Mouse (Mus musculus) heart, embryonic 14.5 days (tissue): ENCODE data around the gene Cep295nl. TPM values are rescaled to one million over a fixed set of nuclear protein-coding genes. Genes with fewer than 3 reads are reported as not detected.

Experiments used
- ATAC-seq: fragments of 200-750 bp; cut with Nextera tagmentation; 2 replicates; pipeline ENCODE4 v1.8.0; 2017; ENCODE audit warnings: low read depth, moderate TSS enrichment; ENCODE audit not compliant: insufficient number of reproducible peaks, insufficient read depth, low FRiP score
- H3K27ac ChIP-seq, 2 experiments: fragments of 200-500 bp in 1 of 2; fragments of 300-500 bp in 1 of 2; sonication (generic) in 1 of 2; replicated peaks in 1 of 2; 2 replicates each; pipeline ENCODE4 v1.5.1; 2012 to 2014; ENCODE audit warnings: low read depth in 2 of 2, low read length in 2 of 2, control low read depth in 1 of 2, mild to moderate bottlenecking in 1 of 2, mixed read lengths in 1 of 2; ENCODE audit not compliant: control insufficient read depth in 1 of 2, insufficient read depth in 1 of 2
- H3K27me3 ChIP-seq: fragments of 300-500 bp; sonication (generic); 2 replicates; pipeline ENCODE4 v1.6.1; 2014; ENCODE audit warnings: mild to moderate bottlenecking, low read length, control low read depth; ENCODE audit not compliant: control insufficient read depth, insufficient read depth
- H3K36me3 ChIP-seq: fragments of 300-500 bp; sonication (generic); 2 replicates; pipeline ENCODE4 v1.6.1; 2014; ENCODE audit warnings: mild to moderate bottlenecking, control low read depth, low read length, mixed read lengths; ENCODE audit not compliant: control insufficient read depth, insufficient read depth
- H3K4me1 ChIP-seq, 2 experiments: fragments of 200-500 bp in 1 of 2; fragments of 300-500 bp in 1 of 2; sonication (generic) in 1 of 2; 2 replicates each; pipeline ENCODE4 v1.6.1; 2012 to 2014; ENCODE audit warnings: low read length in 2 of 2, control low read depth in 1 of 2, mixed read lengths in 1 of 2; ENCODE audit not compliant: control insufficient read depth in 2 of 2, insufficient read depth in 2 of 2
- H3K4me2 ChIP-seq: fragments of 300-500 bp; sonication (generic); 2 replicates; pipeline ENCODE4 v1.6.1; 2014; ENCODE audit warnings: mild to moderate bottlenecking, low read length
- H3K4me3 ChIP-seq, 2 experiments: fragments of 200-500 bp in 1 of 2; fragments of 300-500 bp in 1 of 2; sonication (generic) in 1 of 2; 2 replicates each; pipeline ENCODE4 v1.5.1; 2012 to 2014; ENCODE audit warnings: low read length in 2 of 2, mild to moderate bottlenecking in 2 of 2, control low read depth in 1 of 2, low read depth in 1 of 2, moderate library complexity in 1 of 2; ENCODE audit not compliant: control insufficient read depth in 1 of 2, insufficient read depth in 1 of 2
- H3K9ac ChIP-seq: fragments of 300-500 bp; sonication (generic); 2 replicates; pipeline ENCODE4 v1.6.1; 2014; ENCODE audit warnings: mild to moderate bottlenecking, low read length
- H3K9me3 ChIP-seq: fragments of 300-500 bp; sonication (generic); 2 replicates; pipeline ENCODE4 v1.6.1; 2016; ENCODE audit warnings: low read length, control low read depth; ENCODE audit not compliant: control insufficient read depth
- WGBS: fragments of 180-500 bp; shearing (Covaris S2); extraction: QIAGEN DNeasy Blood & Tissue Kit; methylation state at CpG from one replicate; pipeline ENCODE4 v1.1.7; 2014; 5-methylcytosine and 5-hydroxymethylcytosine counted together
- polyA plus RNA-seq: library from polyadenylated mRNA; unstranded; fragments of >200 nt; fragmentation: Nextera tagmentation; extraction: Ambion mirVana; gene quantifications from 2 replicates; pipeline ENCODE4 v1.2.1, GENCODE M21; 2014

Gene Cep295nl
- polyA plus RNA-seq, 1 experiment from 2014 or later, result 0.45 TPM

DNA sequence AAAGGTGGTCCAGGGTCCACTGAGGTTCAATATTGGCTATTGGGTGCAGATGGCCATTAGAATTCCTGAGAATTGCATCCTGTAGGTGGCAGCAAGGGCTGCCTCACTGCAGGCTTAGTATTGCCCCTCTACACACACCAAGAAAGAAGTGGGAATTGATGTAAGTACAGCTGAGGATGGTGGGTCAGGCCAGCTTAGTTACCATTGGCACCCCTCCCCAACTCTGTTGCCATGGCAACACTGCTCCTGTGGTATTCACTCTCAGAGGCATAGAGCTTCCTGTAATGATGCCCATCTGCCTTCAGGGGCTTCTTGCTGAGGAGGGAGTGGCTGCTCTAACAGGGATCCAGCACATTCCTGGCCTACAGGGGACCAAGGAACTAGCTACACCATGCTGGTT lies 32.7 kb upstream of the Cep295nl start:
- Histone ChIP-seq H3K27me3 (no peaks in the 10 kb centered on the region), H3K9me3 (no peaks in the 10 kb centered on the region), H3K27ac (no peak overlapping the region), H3K4me1 (peaks cover 3 to 9% of the 10 kb centered on the region in 2 experiments; a peak in 2 of 4 replicates), H3K4me2 (no peak overlapping the region), H3K36me3 (no peaks in the 10 kb centered on the region), H3K4me3 (no peak overlapping the region), H3K9ac (no peak overlapping the region)
- no peak for ATAC-seq

DNA sequence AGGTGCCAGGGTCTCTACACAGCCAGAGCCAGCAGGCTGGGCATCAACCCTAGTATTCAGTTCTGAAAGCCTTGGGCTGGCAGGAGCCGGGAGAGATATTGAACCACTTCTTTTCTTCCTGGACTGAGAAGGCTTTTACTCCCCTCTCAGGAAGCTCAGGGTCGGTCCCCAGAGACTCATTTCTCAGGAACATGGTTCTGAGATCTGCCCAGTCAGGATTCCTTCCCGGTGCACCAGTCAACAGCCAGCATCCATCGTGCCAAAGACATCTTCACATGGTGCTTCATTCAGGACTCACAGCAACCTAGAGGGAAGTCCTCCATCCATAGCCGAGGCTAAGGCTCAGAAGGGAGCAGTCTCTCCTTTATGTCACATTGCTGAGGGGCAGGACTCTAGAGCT lies 32.2 kb upstream of the Cep295nl start:
- H3K4me1 ChIP-seq, result peaks cover 3 to 9% of the 10 kb centered on the region in 2 experiments; a peak in 2 of 4 replicates
- no peak for ATAC-seq
- H3K9me3 ChIP-seq, result no peaks in the 10 kb centered on the region
- H3K4me3 ChIP-seq, result no peak overlapping the region
- no peaks in the 10 kb centered on the region for H3K36me3 ChIP-seq
- no peaks in the 10 kb centered on the region for H3K27me3 ChIP-seq
- H3K27ac ChIP-seq, result no peak overlapping the region
- H3K4me2 ChIP-seq, result no peak overlapping the region
- WGBS, result 60% methylated on average over 5 of the region's 5 CpGs
- no peak overlapping the region for H3K9ac ChIP-seq

DNA sequence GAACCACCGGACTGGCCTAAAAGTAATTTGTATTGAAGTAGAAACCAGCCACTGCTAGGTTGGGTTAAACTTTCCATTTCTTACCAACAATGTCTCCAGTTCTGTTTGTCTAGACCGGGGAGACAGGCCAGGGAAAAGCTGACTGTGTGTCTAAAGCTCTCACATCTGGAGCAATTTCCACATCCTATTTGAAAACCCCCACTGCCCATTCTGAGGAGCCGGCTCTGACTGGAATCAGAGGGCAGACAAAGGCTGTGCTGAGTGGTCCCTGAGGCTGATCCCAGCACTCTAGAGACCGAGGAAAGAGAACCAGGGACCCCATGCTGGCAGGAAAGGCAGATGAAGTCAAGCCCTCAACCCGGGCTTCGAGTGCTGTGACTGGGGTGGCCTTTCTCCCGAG lies 30.3 kb upstream of the Cep295nl start:
- Histone ChIP-seq H3K36me3 (no peaks in the 10 kb centered on the region), H3K9me3 (no peaks in the 10 kb centered on the region), H3K27ac (no peak overlapping the region), H3K9ac (no peak overlapping the region), H3K4me1 (peaks cover 3 to 4% of the 10 kb centered on the region in 2 experiments; a peak in 2 of 4 replicates), H3K4me2 (no peak overlapping the region), H3K4me3 (no peak overlapping the region), H3K27me3 (no peaks in the 10 kb centered on the region)
- WGBS, result 59% methylated on average over 7 of the region's 7 CpGs
- no peak for ATAC-seq

DNA sequence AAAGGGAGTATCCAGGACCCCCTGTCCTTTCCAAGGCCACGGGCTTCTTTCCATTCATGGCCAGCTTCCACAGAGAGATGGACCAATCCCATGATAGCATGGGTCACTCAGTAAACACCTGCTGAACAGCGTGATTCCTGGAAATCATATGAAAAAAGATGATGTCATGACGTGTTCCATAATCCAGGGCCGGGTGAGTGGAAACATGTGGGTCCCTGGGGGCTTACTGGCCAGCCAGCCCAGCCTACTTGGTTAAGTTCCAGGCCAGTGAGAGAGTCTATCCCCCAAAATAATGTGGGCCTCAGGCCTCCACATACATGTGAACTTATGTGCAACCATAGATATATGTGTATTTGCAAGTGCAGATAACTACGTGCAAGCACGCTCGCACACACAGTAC lies 29.6 kb upstream of the Cep295nl start:
- no peak for ATAC-seq
- WGBS, result 79% methylated on average over 7 of the region's 7 CpGs
- no peak overlapping the region for H3K9ac ChIP-seq
- no peak overlapping the region for H3K4me2 ChIP-seq
- peaks cover 3 to 4% of the 10 kb centered on the region in 2 experiments; a peak in 2 of 4 replicates for H3K4me1 ChIP-seq
- H3K4me3 ChIP-seq, result no peak overlapping the region
- H3K27me3 ChIP-seq, result no peaks in the 10 kb centered on the region
- H3K9me3 ChIP-seq, result no peaks in the 10 kb centered on the region
- H3K27ac ChIP-seq, result no peak overlapping the region
- no peaks in the 10 kb centered on the region for H3K36me3 ChIP-seq

DNA sequence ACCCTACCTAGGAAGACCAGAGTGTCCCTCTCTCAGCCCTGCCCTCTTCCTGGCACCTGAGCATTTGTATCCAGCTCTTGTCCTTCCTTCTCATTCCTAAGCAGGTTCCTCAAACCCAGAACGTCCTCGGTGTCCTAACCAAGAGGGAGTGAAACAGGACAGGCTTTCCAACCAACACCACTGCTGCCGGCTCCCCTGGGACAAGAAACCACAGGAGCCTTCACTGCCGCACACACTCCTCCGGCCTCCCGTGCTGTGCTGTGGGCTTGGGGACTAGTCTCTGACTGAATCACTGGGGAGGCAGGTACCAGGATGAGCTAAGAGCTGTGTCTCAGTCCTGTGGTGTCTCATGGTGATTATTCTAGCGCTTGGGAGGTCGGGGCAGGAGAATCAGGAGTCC lies 27.4 kb upstream of the Cep295nl start:
- no peaks in the 10 kb centered on the region for H3K36me3 ChIP-seq
- H3K27me3 ChIP-seq, result no peaks in the 10 kb centered on the region
- no peak for ATAC-seq
- H3K4me3 ChIP-seq, result no peak overlapping the region
- H3K9ac ChIP-seq, result no peak overlapping the region
- H3K4me2 ChIP-seq, result no peak overlapping the region
- 66% methylated on average over 8 of the region's 8 CpGs for WGBS
- peaks cover 6 to 12% of the 10 kb centered on the region in 2 experiments for H3K4me1 ChIP-seq
- H3K9me3 ChIP-seq, result no peaks in the 10 kb centered on the region
- H3K27ac ChIP-seq, result no peak overlapping the region

DNA sequence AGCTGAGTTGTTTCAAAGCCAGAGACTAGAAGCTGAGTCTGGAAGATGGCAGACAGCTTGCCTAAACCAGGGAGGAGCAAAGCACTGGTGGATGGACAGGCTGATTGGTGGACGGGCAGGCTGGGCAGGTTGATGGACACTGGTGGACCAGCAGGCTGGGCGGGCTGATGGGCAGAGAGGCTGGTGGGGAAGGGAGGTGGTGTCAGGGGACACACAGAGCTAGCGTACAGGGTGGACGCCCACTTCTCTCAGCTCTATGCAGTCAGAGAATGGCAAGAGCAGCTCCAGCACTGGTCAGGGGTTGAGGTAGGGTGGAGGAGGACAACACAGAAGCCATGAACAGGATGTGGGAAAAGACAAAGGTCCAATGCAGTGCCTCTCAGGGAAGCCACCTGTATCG lies 27.0 kb upstream of the Cep295nl start:
- Histone ChIP-seq H3K36me3 (no peaks in the 10 kb centered on the region), H3K4me1 (peaks cover 6 to 14% of the 10 kb centered on the region in 2 experiments), H3K9ac (no peak overlapping the region), H3K27me3 (no peaks in the 10 kb centered on the region), H3K27ac (no peak overlapping the region), H3K4me3 (no peak overlapping the region), H3K4me2 (no peak overlapping the region), H3K9me3 (no peaks in the 10 kb centered on the region)
- no peak for ATAC-seq
- WGBS, result 74% methylated on average over 5 of the region's 5 CpGs

DNA sequence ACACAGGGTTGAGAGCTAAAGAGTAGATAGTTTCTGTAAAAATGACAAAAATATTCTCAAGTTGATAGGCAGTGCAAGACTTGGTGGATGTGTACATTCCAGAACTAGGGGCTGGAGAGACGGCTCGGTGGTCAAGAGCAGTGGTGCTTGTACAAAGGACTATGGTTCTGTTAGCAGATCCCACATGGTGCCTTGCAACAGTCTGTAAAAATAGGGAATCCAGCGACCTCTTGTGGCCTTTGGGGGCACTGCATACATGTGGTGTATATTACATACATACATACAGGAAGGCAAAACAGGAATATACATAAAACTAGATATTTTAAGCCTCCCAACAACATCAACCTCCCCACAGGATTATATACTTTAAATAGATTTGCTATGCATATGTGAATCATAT lies 26.0 kb upstream of the Cep295nl start:
- WGBS, result 66% methylated on average over 3 of the region's 3 CpGs
- H3K9me3 ChIP-seq, result no peaks in the 10 kb centered on the region
- ATAC-seq, result no peak

DNA sequence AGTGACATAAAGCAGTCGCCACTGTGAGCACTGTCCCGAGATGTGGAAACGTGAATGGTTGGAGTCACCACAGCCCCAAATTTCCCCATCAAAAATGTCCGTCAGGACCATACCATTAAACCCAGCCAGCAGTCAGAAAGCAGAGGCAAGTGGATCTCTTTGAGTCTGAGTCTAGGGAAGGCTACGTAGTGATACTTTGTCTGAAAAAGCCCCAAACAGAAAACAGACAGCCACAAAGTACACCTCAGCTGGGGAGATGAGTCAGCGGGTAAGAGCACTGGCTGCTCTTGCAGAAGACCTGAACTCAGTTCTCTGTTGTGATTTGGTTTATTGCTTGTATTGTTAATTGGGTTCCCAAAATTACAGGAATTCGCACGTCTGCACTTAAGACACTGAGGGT lies 24.3 kb upstream of the Cep295nl start:
- H3K4me3 ChIP-seq, result no peak overlapping the region
- no peaks in the 10 kb centered on the region for H3K9me3 ChIP-seq
- H3K4me2 ChIP-seq, result no peak overlapping the region
- H3K36me3 ChIP-seq, result no peaks in the 10 kb centered on the region
- WGBS, result 56% methylated on average over 8 of the region's 8 CpGs
- no peak overlapping the region for H3K27ac ChIP-seq
- ATAC-seq, result no peak
- peaks cover 22 to 24% of the 10 kb centered on the region in 2 experiments for H3K4me1 ChIP-seq
- no peak overlapping the region for H3K9ac ChIP-seq
- no peaks in the 10 kb centered on the region for H3K27me3 ChIP-seq

More for the DNA sequence above, 26.0 kb upstream of the Cep295nl start:
- Histone ChIP-seq H3K27ac (no peak overlapping the region), H3K4me1 (peaks cover 13 to 18% of the 10 kb centered on the region in 2 experiments), H3K4me2 (no peak overlapping the region), H3K9ac (no peak overlapping the region), H3K36me3 (no peaks in the 10 kb centered on the region), H3K4me3 (no peak overlapping the region), H3K27me3 (no peaks in the 10 kb centered on the region)
